Mouse (Mus musculus): Measurements from ENCODE around the gene Parvb.

DNA sequence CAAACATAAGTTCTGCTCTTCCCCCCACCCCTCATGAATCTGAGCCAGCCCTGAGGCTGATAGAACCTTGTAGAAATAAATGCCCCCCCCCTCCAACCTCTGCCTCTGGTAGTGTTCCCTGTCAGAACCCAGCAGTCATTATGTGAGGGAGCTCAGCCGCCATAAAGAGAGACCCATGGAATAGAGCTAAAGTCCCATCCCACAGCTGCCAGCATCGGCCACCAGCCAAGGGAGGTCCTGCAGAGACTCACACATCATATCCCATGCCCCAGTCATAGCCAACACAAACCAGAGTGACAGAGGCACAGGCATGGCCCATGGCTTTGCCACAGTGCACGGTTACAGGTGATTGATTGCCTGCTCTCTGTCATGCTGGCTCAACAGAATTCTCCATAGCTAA is 132.9 kb downstream of the Parvb start:
- no peak for TF ChIP-seq CTCF (IDR thresholded peaks at IDR 0.05 in 2 of 3, conservative IDR thresholded peaks at IDR 0.05 in 1 of 3; ENCODE audit: control insufficient read depth in 1 of 3, insufficient read depth in 1 of 3, low read depth in 2 of 3, low read length in 3 of 3, poor library complexity in 1 of 3, severe bottlenecking in 1 of 3)
- no peak for TF ChIP-seq SMC3 (IDR thresholded peaks at IDR 0.05; ENCODE audit: low read depth, low read length)
- no peak for TF ChIP-seq ZMIZ1 (IDR thresholded peaks at IDR 0.05; ENCODE audit: low read depth, low read length)
- no peak for TF ChIP-seq TCF12 (IDR thresholded peaks at IDR 0.05; ENCODE audit: low read depth, low read length)
- TF ChIP-seq POLR2A (IDR thresholded peaks at IDR 0.05; ENCODE audit: control insufficient read depth in 1 of 2, insufficient read depth in 1 of 2, low read depth in 1 of 2, low read length in 2 of 2, poor library complexity in 1 of 2): no peak
- TF ChIP-seq HCFC1 (IDR thresholded peaks at IDR 0.05; ENCODE audit: low read depth, low read length): no peak
- TF ChIP-seq BHLHE40 (IDR thresholded peaks at IDR 0.05; ENCODE audit: borderline replicate concordance, low read depth, low read length): no peak
- TF ChIP-seq KAT2A (conservative IDR thresholded peaks at IDR 0.05; ENCODE audit: low read depth, low read length): no peak
- TF ChIP-seq MAX (IDR thresholded peaks at IDR 0.05; ENCODE audit: low read length): no peak
- no peak for TF ChIP-seq MAZ (IDR thresholded peaks at IDR 0.05; ENCODE audit: low read depth, low read length)
- TF ChIP-seq ZC3H11A (IDR thresholded peaks at IDR 0.05; ENCODE audit: low read depth, low read length): no peak
- no peak for TF ChIP-seq TBP (IDR thresholded peaks at IDR 0.05; ENCODE audit: low read depth, low read length)
- TF ChIP-seq JUND (IDR thresholded peaks at IDR 0.05; ENCODE audit: low read depth, low read length): no peak

All from MEL (cell line).